Mouse (Mus musculus): Measurements from ENCODE around the gene Olfr1307.

Olfr1307 gene

DNA sequence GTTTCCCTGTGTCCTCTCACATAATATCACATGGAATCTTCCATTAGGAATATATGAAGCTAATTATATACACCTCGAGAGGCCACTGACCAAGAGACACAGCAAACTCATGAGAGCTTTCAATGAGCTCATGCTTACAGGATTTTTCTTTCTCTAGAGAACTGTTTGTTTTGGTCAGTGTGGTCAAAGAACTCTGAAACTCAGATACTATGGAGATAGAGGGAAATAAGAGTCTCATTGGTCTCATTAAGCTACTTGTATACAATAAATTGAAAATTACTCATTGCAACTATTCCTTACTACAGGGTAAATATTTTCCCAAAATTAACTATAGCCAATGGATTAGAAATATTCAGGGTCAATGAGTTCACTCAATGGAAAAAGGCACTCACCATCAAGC is at the start of gene Olfr1307:
TSS of gene Olfr1307 (minus strand) at position 101 of the 400 bp plus-strand sequence.
- no peak for DNase-seq (ENCODE audit: low spot score in 2 of 2)

DNA sequence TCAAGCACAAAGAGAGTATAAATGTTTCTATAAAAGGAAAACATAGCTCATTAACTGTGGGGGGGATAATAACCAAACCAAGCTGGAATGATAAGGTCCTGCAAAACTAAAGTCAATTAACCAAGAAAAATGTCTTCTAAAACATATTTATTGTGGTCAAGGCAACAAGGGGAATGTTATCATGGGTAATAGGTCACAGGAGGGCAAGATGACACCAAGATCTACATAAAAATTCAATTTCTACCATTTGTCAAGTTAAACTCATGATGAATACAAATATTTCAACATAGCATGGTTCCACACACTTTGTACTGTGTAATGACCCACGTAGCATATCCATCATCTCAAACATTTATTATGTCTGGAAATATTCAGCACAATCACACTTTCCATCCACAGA is 40.9 kb upstream of the Olfr1307 start, which contains the start of gene Olfr1309:
TSS of gene Olfr1309 (minus strand) at position 101 of the 400 bp plus-strand sequence.
- no peak for DNase-seq (ENCODE audit: low spot score in 2 of 2)

DNA sequence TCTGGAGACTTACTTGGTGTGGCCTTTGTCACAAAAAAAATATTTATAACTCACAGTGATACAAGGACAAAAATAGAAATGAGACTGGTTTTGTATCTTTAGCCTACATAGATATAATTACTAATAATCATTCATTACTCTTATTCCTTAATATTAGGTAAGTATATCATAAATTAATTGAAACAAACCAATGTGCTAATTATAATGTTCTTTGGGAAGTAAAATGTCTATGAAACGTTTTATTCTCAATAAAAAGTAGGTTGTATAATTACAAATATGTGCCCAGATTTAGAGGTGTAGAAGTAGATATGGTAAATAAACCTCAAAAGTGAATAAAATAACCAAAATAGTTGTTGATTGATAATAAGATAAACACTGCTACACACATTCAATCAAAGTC is 15.6 kb upstream of the Olfr1307 start, which contains the start of gene Olfr1308:
TSS of gene Olfr1308 (minus strand) at position 101 of the 400 bp plus-strand sequence.
- DNase-seq (ENCODE audit: low spot score in 2 of 2): no peak

DNA sequence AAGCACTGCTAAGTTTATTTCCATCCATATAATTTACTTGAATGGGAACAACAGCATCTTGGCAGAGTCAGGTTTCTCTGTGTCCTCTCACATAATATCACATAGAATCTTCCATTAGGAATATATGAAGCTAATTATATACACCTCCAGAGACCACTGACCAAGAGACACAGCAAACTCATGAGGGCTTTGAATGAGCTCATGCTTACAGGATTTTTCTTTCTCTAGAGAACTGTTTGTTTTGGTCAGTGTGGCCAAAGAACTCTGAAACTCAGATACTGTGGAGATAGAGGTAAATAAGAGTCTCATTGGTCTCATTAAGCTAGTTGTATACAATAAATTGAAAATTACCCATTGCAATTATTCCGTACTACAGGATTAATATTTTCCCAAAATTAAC is 33.1 kb downstream of the Olfr1307 start, which contains the start of gene Olfr1306:
TSS of gene Olfr1306 (minus strand) at position 101 of the 400 bp plus-strand sequence.
- DNase-seq (ENCODE audit: low spot score in 2 of 2): no peak
